Mouse (Mus musculus): ENCODE measurements at regions not wholly inside any gene's neighbourhood (a gene's known extent, or its start where the extent isn't known, plus 50 kb on each side); places are given as distances from the start of the nearest gene placed in this dataset.

- Histone ChIP-seq H3K9ac (ENCODE audit: low read length) (no peak overlapping the region), H3K27ac (replicated peaks in 1 of 2; ENCODE audit: control insufficient read depth in 1 of 2, insufficient read depth in 1 of 2, low read depth in 2 of 2, low read length in 2 of 2) (no peak overlapping the region), H3K27me3 (ENCODE audit: control insufficient read depth, insufficient read depth, low read length) (no peaks in the 10 kb centered on the region), H3K9me3 (ENCODE audit: control insufficient read depth, low read length) (no peaks in the 10 kb centered on the region), H3K4me3 (ENCODE audit: control insufficient read depth in 1 of 2, insufficient read depth in 1 of 2, low read depth in 1 of 2, low read length in 2 of 2) (no peak overlapping the region), H3K4me2 (ENCODE audit: low read length) (no peak overlapping the region), H3K36me3 (ENCODE audit: control insufficient read depth, insufficient read depth, low read length) (no peaks in the 10 kb centered on the region), H3K4me1 (ENCODE audit: control insufficient read depth in 2 of 2, insufficient read depth in 2 of 2, low read length in 2 of 2) (no peaks in the 10 kb centered on the region)
- ATAC-seq (ENCODE audit: insufficient number of reproducible peaks, insufficient read depth, low FRiP score, low read depth) = no peak
- WGBS = 83% methylated on average over 2 of the region's 2 CpGs
These were observed 420.3 kb downstream of the Cd109 start for GRCm38 (mm10) chr9:79035677-79036076.

DNA sequence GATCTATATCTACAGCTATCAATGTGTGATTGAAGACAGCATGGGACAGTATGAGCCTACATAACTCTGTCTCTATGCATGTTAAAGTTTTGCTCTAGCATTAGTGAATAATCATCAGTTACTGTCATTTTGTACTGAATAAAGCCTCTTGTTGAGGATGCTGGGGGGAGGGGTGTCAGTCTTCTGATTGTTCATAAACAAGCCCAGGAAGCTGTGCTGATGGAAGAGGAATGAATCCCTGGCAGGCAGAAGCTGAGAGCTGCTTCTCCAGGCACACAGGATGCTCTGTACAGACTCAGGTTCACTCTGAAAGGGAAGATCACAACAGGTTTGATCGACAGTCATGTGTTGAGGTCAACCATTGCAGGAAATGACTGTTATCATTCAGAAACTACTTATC, 421.7 kb downstream of the Cd109 start:
- WGBS = 60% methylated on average over 1 of the region's 1 CpGs
- Histone ChIP-seq H3K4me2 (ENCODE audit: low read length) (no peak overlapping the region), H3K4me3 (ENCODE audit: control insufficient read depth in 1 of 2, insufficient read depth in 1 of 2, low read depth in 1 of 2, low read length in 2 of 2) (no peak overlapping the region), H3K4me1 (ENCODE audit: control insufficient read depth in 2 of 2, insufficient read depth in 2 of 2, low read length in 2 of 2) (no peaks in the 10 kb centered on the region), H3K27me3 (ENCODE audit: control insufficient read depth, insufficient read depth, low read length) (no peaks in the 10 kb centered on the region), H3K9ac (ENCODE audit: low read length) (no peak overlapping the region), H3K36me3 (ENCODE audit: control insufficient read depth, insufficient read depth, low read length) (no peaks in the 10 kb centered on the region), H3K9me3 (ENCODE audit: control insufficient read depth, low read length) (no peaks in the 10 kb centered on the region), H3K27ac (replicated peaks in 1 of 2; ENCODE audit: control insufficient read depth in 1 of 2, insufficient read depth in 1 of 2, low read depth in 2 of 2, low read length in 2 of 2) (no peak overlapping the region)
- ATAC-seq (ENCODE audit: insufficient number of reproducible peaks, insufficient read depth, low FRiP score, low read depth) = no peak

- no peak overlapping the region for H3K4me2 ChIP-seq (ENCODE audit: low read length)
- H3K9ac ChIP-seq (ENCODE audit: low read length) = no peak overlapping the region
- no peaks in the 10 kb centered on the region for H3K9me3 ChIP-seq (ENCODE audit: control insufficient read depth, low read length)
- no peaks in the 10 kb centered on the region for H3K27me3 ChIP-seq (ENCODE audit: control insufficient read depth, insufficient read depth, low read length)
- H3K4me3 ChIP-seq (ENCODE audit: control insufficient read depth in 1 of 2, insufficient read depth in 1 of 2, low read depth in 1 of 2, low read length in 2 of 2) = no peak overlapping the region
- 78% methylated on average over 4 of the region's 4 CpGs for WGBS
- H3K27ac ChIP-seq (replicated peaks in 1 of 2; ENCODE audit: control insufficient read depth in 1 of 2, insufficient read depth in 1 of 2, low read depth in 2 of 2, low read length in 2 of 2) = no peak overlapping the region
- no peaks in the 10 kb centered on the region for H3K36me3 ChIP-seq (ENCODE audit: control insufficient read depth, insufficient read depth, low read length)
- no peaks in the 10 kb centered on the region for H3K4me1 ChIP-seq (ENCODE audit: control insufficient read depth in 2 of 2, insufficient read depth in 2 of 2, low read length in 2 of 2)
- ATAC-seq (ENCODE audit: insufficient number of reproducible peaks, insufficient read depth, low FRiP score, low read depth) = no peak
These were observed 423.6 kb downstream of the Cd109 start for GRCm38 (mm10) chr9:79038971-79039370.

- Histone ChIP-seq H3K4me2 (ENCODE audit: low read length) (no peak overlapping the region), H3K27me3 (ENCODE audit: control insufficient read depth, insufficient read depth, low read length) (no peaks in the 10 kb centered on the region), H3K4me3 (ENCODE audit: control insufficient read depth in 1 of 2, insufficient read depth in 1 of 2, low read depth in 1 of 2, low read length in 2 of 2) (no peak overlapping the region), H3K9me3 (ENCODE audit: control insufficient read depth, low read length) (no peaks in the 10 kb centered on the region), H3K27ac (replicated peaks in 1 of 2; ENCODE audit: control insufficient read depth in 1 of 2, insufficient read depth in 1 of 2, low read depth in 2 of 2, low read length in 2 of 2) (no peak overlapping the region), H3K36me3 (ENCODE audit: control insufficient read depth, insufficient read depth, low read length) (no peaks in the 10 kb centered on the region), H3K4me1 (ENCODE audit: control insufficient read depth in 2 of 2, insufficient read depth in 2 of 2, low read length in 2 of 2) (no peaks in the 10 kb centered on the region), H3K9ac (ENCODE audit: low read length) (no peak overlapping the region)
- no peak for ATAC-seq (ENCODE audit: insufficient number of reproducible peaks, insufficient read depth, low FRiP score, low read depth)
- WGBS = 93% methylated on average over 1 of the region's 1 CpGs
These were observed 429.0 kb downstream of the Cd109 start for GRCm38 (mm10) chr9:79044344-79044743.

DNA sequence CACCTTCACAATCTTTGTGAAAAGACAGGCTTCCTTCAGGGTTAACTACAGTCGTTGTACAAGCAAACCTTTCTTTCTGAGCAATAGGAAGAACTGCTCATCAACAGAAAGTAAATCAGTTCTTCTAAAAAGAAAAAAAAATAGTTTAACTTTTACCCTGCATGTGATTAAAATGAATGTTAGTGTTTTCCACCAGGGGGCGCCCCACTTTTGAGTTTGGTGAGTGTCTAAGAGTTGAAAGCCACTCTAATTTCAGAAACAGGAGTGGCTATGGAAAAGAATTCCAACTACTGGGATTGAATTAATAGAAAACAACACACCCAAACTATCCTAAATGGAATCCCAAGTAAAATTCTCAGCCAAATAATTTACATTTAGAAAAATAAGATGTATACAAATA, 430.0 kb downstream of the Cd109 start:
- ATAC-seq (ENCODE audit: insufficient number of reproducible peaks, insufficient read depth, low FRiP score, low read depth) = no peak
- 8% methylated on average over 2 of the region's 2 CpGs for WGBS

DNA sequence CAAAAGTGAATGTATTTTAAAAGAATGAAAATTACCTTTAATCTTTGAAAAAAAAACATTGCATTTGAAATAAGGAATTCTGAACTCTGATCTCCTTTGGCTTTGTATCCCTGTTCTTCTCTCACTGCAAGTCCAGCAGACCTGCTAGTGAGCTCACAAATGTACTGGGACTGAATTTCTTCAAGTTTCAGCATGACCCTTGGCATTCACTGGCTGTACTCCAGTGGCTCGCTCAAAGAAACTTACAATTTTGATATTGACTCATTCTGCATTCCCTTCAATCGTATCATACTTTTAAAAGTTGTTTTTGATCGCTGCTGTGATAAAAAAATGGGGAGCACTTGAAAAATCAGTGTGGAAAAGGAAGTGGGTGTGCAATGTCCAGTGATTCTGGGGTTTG, 456.6 kb downstream of the Cd109 start:
- no peak overlapping the region for H3K4me2 ChIP-seq (ENCODE audit: low read length)
- H3K27me3 ChIP-seq (ENCODE audit: control insufficient read depth, insufficient read depth, low read length) = no peaks in the 10 kb centered on the region
- ATAC-seq (ENCODE audit: insufficient number of reproducible peaks, insufficient read depth, low FRiP score, low read depth) = no peak
- H3K9ac ChIP-seq (ENCODE audit: low read length) = no peak overlapping the region
- no peak overlapping the region for H3K27ac ChIP-seq (replicated peaks in 1 of 2; ENCODE audit: control insufficient read depth in 1 of 2, insufficient read depth in 1 of 2, low read depth in 2 of 2, low read length in 2 of 2)
- H3K4me1 ChIP-seq (ENCODE audit: control insufficient read depth in 2 of 2, insufficient read depth in 2 of 2, low read length in 2 of 2) = no peaks in the 10 kb centered on the region
- no peaks in the 10 kb centered on the region for H3K9me3 ChIP-seq (ENCODE audit: control insufficient read depth, low read length)
- no peak overlapping the region for H3K4me3 ChIP-seq (ENCODE audit: control insufficient read depth in 1 of 2, insufficient read depth in 1 of 2, low read depth in 1 of 2, low read length in 2 of 2)
- 64% methylated on average over 3 of the region's 3 CpGs for WGBS
- H3K36me3 ChIP-seq (ENCODE audit: control insufficient read depth, insufficient read depth, low read length) = no peaks in the 10 kb centered on the region

More for the DNA sequence above, 430.0 kb downstream of the Cd109 start:
- Histone ChIP-seq H3K9ac (ENCODE audit: low read length) (no peak overlapping the region), H3K4me3 (ENCODE audit: control insufficient read depth in 1 of 2, insufficient read depth in 1 of 2, low read depth in 1 of 2, low read length in 2 of 2) (no peak overlapping the region), H3K27me3 (ENCODE audit: control insufficient read depth, insufficient read depth, low read length) (no peaks in the 10 kb centered on the region), H3K36me3 (ENCODE audit: control insufficient read depth, insufficient read depth, low read length) (no peaks in the 10 kb centered on the region), H3K4me2 (ENCODE audit: low read length) (no peak overlapping the region), H3K9me3 (ENCODE audit: control insufficient read depth, low read length) (no peaks in the 10 kb centered on the region), H3K27ac (replicated peaks in 1 of 2; ENCODE audit: control insufficient read depth in 1 of 2, insufficient read depth in 1 of 2, low read depth in 2 of 2, low read length in 2 of 2) (no peak overlapping the region), H3K4me1 (ENCODE audit: control insufficient read depth in 2 of 2, insufficient read depth in 2 of 2, low read length in 2 of 2) (no peaks in the 10 kb centered on the region)

DNA sequence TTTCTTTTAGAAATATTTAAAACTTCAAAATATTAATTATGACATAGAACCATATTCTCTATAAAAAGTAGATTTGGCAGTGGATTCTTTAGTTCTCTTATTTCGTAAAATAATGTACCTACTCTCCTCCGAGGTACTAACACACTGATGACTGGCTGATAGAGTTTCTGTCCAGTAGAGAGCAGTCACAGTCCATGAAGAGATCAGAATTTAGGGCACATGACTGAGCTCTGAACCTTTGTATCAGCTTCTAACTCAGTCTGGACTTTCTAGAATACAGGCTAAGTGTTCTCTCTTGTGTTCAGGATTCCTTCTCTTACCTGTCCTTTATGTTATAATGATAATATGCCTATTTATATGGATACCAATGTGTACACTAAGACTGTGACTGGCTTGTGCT, 494.3 kb downstream of the Cd109 start:
- ATAC-seq (ENCODE audit: insufficient number of reproducible peaks, insufficient read depth, low FRiP score, low read depth) = no peak
- no peaks in the 10 kb centered on the region for H3K9me3 ChIP-seq (ENCODE audit: control insufficient read depth, low read length)
- WGBS = 55% methylated on average over 2 of the region's 2 CpGs

DNA sequence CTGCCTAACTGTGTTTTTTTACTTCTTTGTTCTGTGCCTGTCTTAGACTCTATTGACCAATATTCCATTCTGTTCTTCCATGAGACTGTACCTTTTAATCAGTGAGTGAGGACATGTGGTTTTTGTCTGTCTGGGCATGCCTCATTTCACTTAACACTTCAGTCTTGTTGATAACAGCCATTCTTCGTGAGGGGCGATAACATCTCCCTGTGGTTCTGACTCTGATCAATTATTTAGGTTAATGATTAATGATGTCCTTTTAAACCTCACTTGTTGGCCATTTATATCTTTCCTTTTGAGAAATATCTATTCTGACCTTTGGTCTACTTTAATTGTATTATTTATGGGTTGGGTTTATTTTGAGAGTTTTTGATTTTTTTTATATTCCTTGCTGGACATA, 496.0 kb downstream of the Cd109 start:
- ATAC-seq (ENCODE audit: insufficient number of reproducible peaks, insufficient read depth, low FRiP score, low read depth) = no peak
- Histone ChIP-seq H3K27ac (replicated peaks in 1 of 2; ENCODE audit: control insufficient read depth in 1 of 2, insufficient read depth in 1 of 2, low read depth in 2 of 2, low read length in 2 of 2) (no peak overlapping the region), H3K4me2 (ENCODE audit: low read length) (no peak overlapping the region), H3K9ac (ENCODE audit: low read length) (no peak overlapping the region), H3K9me3 (ENCODE audit: control insufficient read depth, low read length) (no peaks in the 10 kb centered on the region), H3K27me3 (ENCODE audit: control insufficient read depth, insufficient read depth, low read length) (no peaks in the 10 kb centered on the region), H3K4me3 (ENCODE audit: control insufficient read depth in 1 of 2, insufficient read depth in 1 of 2, low read depth in 1 of 2, low read length in 2 of 2) (no peak overlapping the region), H3K36me3 (ENCODE audit: control insufficient read depth, insufficient read depth, low read length) (no peaks in the 10 kb centered on the region), H3K4me1 (ENCODE audit: control insufficient read depth in 2 of 2, insufficient read depth in 2 of 2, low read length in 2 of 2) (no peaks in the 10 kb centered on the region)
- 19% methylated on average over 2 of the region's 2 CpGs for WGBS

More for the DNA sequence above, 494.3 kb downstream of the Cd109 start:
- H3K27me3 ChIP-seq (ENCODE audit: control insufficient read depth, insufficient read depth, low read length) = no peaks in the 10 kb centered on the region
- no peaks in the 10 kb centered on the region for H3K4me1 ChIP-seq (ENCODE audit: control insufficient read depth in 2 of 2, insufficient read depth in 2 of 2, low read length in 2 of 2)
- H3K36me3 ChIP-seq (ENCODE audit: control insufficient read depth, insufficient read depth, low read length) = no peaks in the 10 kb centered on the region
- H3K9ac ChIP-seq (ENCODE audit: low read length) = no peak overlapping the region
- H3K4me2 ChIP-seq (ENCODE audit: low read length) = no peak overlapping the region
- H3K27ac ChIP-seq (replicated peaks in 1 of 2; ENCODE audit: control insufficient read depth in 1 of 2, insufficient read depth in 1 of 2, low read depth in 2 of 2, low read length in 2 of 2) = no peak overlapping the region
- H3K4me3 ChIP-seq (ENCODE audit: control insufficient read depth in 1 of 2, insufficient read depth in 1 of 2, low read depth in 1 of 2, low read length in 2 of 2) = no peak overlapping the region

All from heart, embryonic 14.5 days (tissue).